Mouse (Mus musculus) lung, postnatal 0 days (tissue): ENCODE data around the gene Cebpg. TPM values are rescaled to one million over a fixed set of nuclear protein-coding genes. Genes with fewer than 3 reads are reported as not detected.

ENCODE experiments used
- ATAC-seq: fragments of 200-750 bp; cut with Nextera tagmentation; 2 replicates; pipeline ENCODE4 v1.8.0; 2017; ENCODE audit warnings: moderate library complexity
- DNase-seq: peaks from one replicate; pipeline ENCODE4 v3.0.0-alpha.2; 2016; ENCODE audit warnings: low spot score
- H3K27ac ChIP-seq: fragments of 300-500 bp; sonication (generic); 2 replicates; pipeline ENCODE4 v1.5.1; 2014; ENCODE audit warnings: antibody characterized with exemption, mild to moderate bottlenecking, low read length, mixed read lengths
- H3K27me3 ChIP-seq: fragments of 300-500 bp; sonication (generic); replicated peaks from 2 replicates; pipeline ENCODE4 v1.6.1; 2014; ENCODE audit warnings: low read length, mixed read lengths; ENCODE audit not compliant: insufficient read depth
- H3K36me3 ChIP-seq: fragments of 300-500 bp; sonication (generic); 2 replicates; pipeline ENCODE4 v1.6.1; 2014; ENCODE audit warnings: low read length, mixed read lengths; ENCODE audit not compliant: insufficient read depth
- H3K4me1 ChIP-seq: fragments of 300-500 bp; sonication (generic); 2 replicates; pipeline ENCODE4 v1.6.1; 2014; ENCODE audit warnings: antibody characterized with exemption, low read depth, low read length, mixed read lengths; ENCODE audit not compliant: insufficient read depth
- H3K4me2 ChIP-seq: fragments of 300-500 bp; sonication (generic); replicated peaks from 2 replicates; pipeline ENCODE4 v1.6.1; 2014; ENCODE audit warnings: low read depth, mild to moderate bottlenecking, low read length, moderate library complexity, mixed read lengths
- H3K4me3 ChIP-seq: fragments of 300-500 bp; sonication (generic); 2 replicates; pipeline ENCODE4 v1.5.1; 2014; ENCODE audit warnings: low read depth, low read length
- H3K9ac ChIP-seq: fragments of 300-500 bp; sonication (generic); replicated peaks from 2 replicates; pipeline ENCODE4 v1.6.1; 2014; ENCODE audit warnings: low read depth, mild to moderate bottlenecking
- H3K9me3 ChIP-seq: fragments of 300-500 bp; sonication (generic); 2 replicates; pipeline ENCODE4 v1.6.1; 2016; ENCODE audit warnings: low read length, mixed read lengths
- CTCF ChIP-seq: IDR thresholded peaks from 2 replicates; pipeline ENCODE4 v1.5.1; 2016; ENCODE audit warnings: antibody characterized with exemption, mild to moderate bottlenecking
- EP300 ChIP-seq: IDR thresholded peaks from 2 replicates; pipeline ENCODE4 v1.6.1; 2016; ENCODE audit warnings: antibody characterized with exemption, mild to moderate bottlenecking, control low read depth
- WGBS: fragments of 180-500 bp; shearing (Covaris S2); extraction: QIAGEN DNeasy Blood & Tissue Kit; methylation state at CpG from one replicate; pipeline ENCODE4 v1.1.7; 2014; 5-methylcytosine and 5-hydroxymethylcytosine counted together
- microRNA-seq: library from miRNA; unstranded; fragments of <30 nt; microRNA quantifications from one replicate; pipeline ENCODE4, GENCODE M21; 2016
- polyA plus RNA-seq: library from polyadenylated mRNA; unstranded; fragments of >200 nt; fragmentation: Nextera tagmentation; extraction: Ambion mirVana; gene quantifications from 2 replicates; pipeline ENCODE4 v1.2.1, GENCODE M21; 2015

The Cebpg gene
- polyA plus RNA-seq, 1 experiment from 2014 or later: 46.7 TPM

GRCm38 (mm10) chr7:35023251-35023650 is 33.1 kb downstream of the Cebpg start:
- H3K4me1 ChIP-seq: peaks cover 4% of the 10 kb centered on the region; the same call in 1 of the 2 replicates
- DNase-seq: no peak
- H3K4me3 ChIP-seq: no peak overlapping the region
- H3K36me3 ChIP-seq: no peaks in the 10 kb centered on the region
- H3K27me3 ChIP-seq: no peaks in the 10 kb centered on the region
- H3K9me3 ChIP-seq: no peaks in the 10 kb centered on the region
- H3K9ac ChIP-seq: no peak overlapping the region
- H3K27ac ChIP-seq: no peak overlapping the region
- TF ChIP-seq CTCF: no peak
- no peak for TF ChIP-seq EP300
- ATAC-seq: no peak
- WGBS: 70% methylated on average over 4 of the region's 4 CpGs
- H3K4me2 ChIP-seq: no peak overlapping the region

- H3K4me3 ChIP-seq: no peak overlapping the region
- DNase-seq (no peak), ATAC-seq (no peak)
- H3K36me3 ChIP-seq: no peaks in the 10 kb centered on the region
- TF ChIP-seq EP300 (no peak), CTCF (no peak)
- 80% methylated on average over 10 of the region's 10 CpGs for WGBS
- no peak overlapping the region for H3K9ac ChIP-seq
- H3K4me2 ChIP-seq: no peak overlapping the region
- no peaks in the 10 kb centered on the region for H3K4me1 ChIP-seq
- H3K27me3 ChIP-seq: no peaks in the 10 kb centered on the region
- H3K9me3 ChIP-seq: no peaks in the 10 kb centered on the region
- H3K27ac ChIP-seq: no peak overlapping the region
These were observed 35.0 kb downstream of the Cebpg start for GRCm38 (mm10) chr7:35021365-35021764.

- Histone ChIP-seq H3K4me2 (no peak overlapping the region), H3K36me3 (no peaks in the 10 kb centered on the region), H3K4me3 (no peak overlapping the region), H3K9me3 (no peaks in the 10 kb centered on the region), H3K27me3 (no peaks in the 10 kb centered on the region), H3K27ac (no peak overlapping the region), H3K9ac (no peak overlapping the region), H3K4me1 (no peaks in the 10 kb centered on the region)
- ATAC-seq (no peak), DNase-seq (no peak)
- 92% methylated on average over 2 of the region's 2 CpGs for WGBS
- TF ChIP-seq EP300 (no peak), CTCF (no peak)
These were observed 41.1 kb downstream of the Cebpg start for GRCm38 (mm10) chr7:35015252-35015651.

GRCm38 (mm10) chr7:35013228-35013627 is 43.1 kb downstream of the Cebpg start:
- DNase-seq (no peak), ATAC-seq (no peak)
- Histone ChIP-seq H3K36me3 (no peaks in the 10 kb centered on the region), H3K4me2 (no peak overlapping the region), H3K4me1 (no peaks in the 10 kb centered on the region), H3K27ac (no peak overlapping the region), H3K9ac (no peak overlapping the region), H3K9me3 (no peaks in the 10 kb centered on the region), H3K4me3 (no peak overlapping the region), H3K27me3 (no peaks in the 10 kb centered on the region)
- WGBS: 86% methylated on average over 9 of the region's 9 CpGs
- TF ChIP-seq CTCF: no peak
- no peak for TF ChIP-seq EP300

- TF ChIP-seq EP300 (no peak), CTCF (no peak)
- WGBS: 91% methylated on average over 7 of the region's 7 CpGs
- H3K9me3 ChIP-seq: no peaks in the 10 kb centered on the region
- H3K27me3 ChIP-seq: no peaks in the 10 kb centered on the region
- DNase-seq (no peak), ATAC-seq (no peak)
- no peaks in the 10 kb centered on the region for H3K4me1 ChIP-seq
- H3K9ac ChIP-seq: no peak overlapping the region
- H3K27ac ChIP-seq: no peak overlapping the region
- no peak overlapping the region for H3K4me2 ChIP-seq
- H3K36me3 ChIP-seq: no peaks in the 10 kb centered on the region
- H3K4me3 ChIP-seq: no peak overlapping the region
These were observed 49.7 kb downstream of the Cebpg start for GRCm38 (mm10) chr7:35006661-35007060.

GRCm38 (mm10) chr7:35003171-35003737 is 53.1 kb downstream of the Cebpg start:
- Histone ChIP-seq H3K27ac (no peak overlapping the region), H3K9me3 (no peaks in the 10 kb centered on the region), H3K4me1 (no peaks in the 10 kb centered on the region), H3K4me2 (no peak overlapping the region), H3K4me3 (no peak overlapping the region), H3K9ac (no peak overlapping the region), H3K36me3 (no peaks in the 10 kb centered on the region), H3K27me3 (no peaks in the 10 kb centered on the region)
- 55% methylated on average over 7 of the region's 7 CpGs for WGBS
- ATAC-seq: peak; percentile 93
- TF ChIP-seq CTCF (no peak), EP300 (no peak)
- DNase-seq: peak; percentile 71

- H3K9me3 ChIP-seq: no peaks in the 10 kb centered on the region
- no peak overlapping the region for H3K27ac ChIP-seq
- no peak overlapping the region for H3K9ac ChIP-seq
- no peak for TF ChIP-seq EP300
- peak; percentile 81 for TF ChIP-seq CTCF
- no peaks in the 10 kb centered on the region for H3K4me1 ChIP-seq
- WGBS: 37% methylated on average over 6 of the region's 6 CpGs
- H3K36me3 ChIP-seq: no peaks in the 10 kb centered on the region
- no peak overlapping the region for H3K4me3 ChIP-seq
- peak; percentile 40; the same call in 1 of the 2 replicates for ATAC-seq
- no peaks in the 10 kb centered on the region for H3K27me3 ChIP-seq
- H3K4me2 ChIP-seq: no peak overlapping the region
- DNase-seq: peak; percentile 55
These were observed 55.5 kb downstream of the Cebpg start for GRCm38 (mm10) chr7:35000839-35001238.

Small RNA genes within 50 kb of the gene (microRNA-seq; reads per million reads assigned to microRNA genes)
- not detected for gene Gm25033

Other genes starting within 250 kb of the Cebpg start
- 4.7 and 5.9 TPM in 2 replicates for gene Chst8, start 243.9 kb downstream of the Cebpg start, polyA plus RNA-seq
- gene Pepd, start 144.2 kb downstream of the Cebpg start, polyA plus RNA-seq: 44.5 and 54.8 TPM in 2 replicates
- 28.9 and 29.8 TPM in 2 replicates for gene Cebpa, start 62.7 kb upstream of the Cebpg start, polyA plus RNA-seq
- gene Slc7a10, start 129.8 kb upstream of the Cebpg start, polyA plus RNA-seq: 20.1 and 21.7 TPM in 2 replicates
- 6.6 and 8.5 TPM in 2 replicates for gene Lrp3, start 158.9 kb upstream of the Cebpg start, polyA plus RNA-seq